Mouse (Mus musculus) kidney, postnatal 25 days (tissue): ENCODE data around the gene Ets1.

ENCODE experiments used
- DNase-seq, 2 experiments: peaks; one replicate each; pipeline ENCODE4 v3.0.0; 2021; ENCODE audit warnings: mixed read lengths in 2 of 2

Ets1 gene

GRCm38 (mm10) chr9:32666611-32667517 is 30.8 kb downstream of the Ets1 start:
- DNase-seq, result peak; percentile 57 to 67

- DNase-seq, result no peak
Observed at GRCm38 (mm10) chr9:32667518-32667908, 31.5 kb downstream of the Ets1 start.

GRCm38 (mm10) chr9:32668075-32668673 is 32.2 kb downstream of the Ets1 start:
- no peak for DNase-seq

DNA sequence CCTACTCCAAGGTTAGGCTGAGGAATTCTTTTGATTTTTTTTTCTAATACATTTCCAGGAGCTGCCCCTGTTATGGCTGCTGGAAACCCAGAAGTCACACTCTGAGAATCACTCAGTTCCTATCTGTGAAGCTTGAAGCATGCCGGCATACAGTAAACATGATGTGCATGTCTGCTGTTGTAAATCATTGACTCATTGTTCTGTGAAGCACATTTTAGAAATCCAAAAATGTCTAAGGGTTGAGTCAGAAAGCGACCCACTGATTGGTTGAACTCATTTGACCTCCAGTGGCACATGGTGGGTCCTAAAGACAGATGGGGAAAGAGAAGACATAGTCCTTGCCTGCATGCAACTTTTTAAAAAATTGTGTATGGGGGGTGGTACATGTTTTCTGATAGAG is 33.4 kb downstream of the Ets1 start:
- no peak for DNase-seq

GRCm38 (mm10) chr9:32671970-32672859 is 36.2 kb downstream of the Ets1 start:
- peak; percentile 77 to 88 for DNase-seq

GRCm38 (mm10) chr9:32673923-32674322 is 37.9 kb downstream of the Ets1 start:
- peak in 1 of 2 experiments; percentile 32 for DNase-seq

- no peak for DNase-seq
Observed at GRCm38 (mm10) chr9:32675671-32676409, 39.8 kb downstream of the Ets1 start.

- DNase-seq, result no peak
Observed at GRCm38 (mm10) chr9:32676480-32676879, 40.5 kb downstream of the Ets1 start.

DNA sequence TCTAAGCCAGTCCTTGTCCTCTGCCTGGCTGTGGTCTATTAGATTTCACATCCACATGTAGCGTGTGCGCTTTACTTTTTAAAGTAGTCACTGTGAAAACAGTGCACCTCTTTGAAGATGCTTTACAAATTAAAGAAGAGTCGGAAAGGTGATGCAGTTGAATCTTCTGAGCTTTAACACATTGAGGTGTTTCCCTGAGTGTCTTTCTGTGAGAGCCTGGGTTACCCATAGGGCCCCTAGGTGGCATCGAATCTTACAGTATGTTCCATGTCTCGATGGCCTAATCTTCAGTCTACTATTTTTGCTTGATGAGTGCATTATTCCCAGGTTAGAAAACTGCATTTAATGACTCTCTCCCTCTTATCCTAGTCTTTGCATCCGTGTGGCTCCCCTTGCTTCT is 41.6 kb downstream of the Ets1 start:
- no peak for DNase-seq

DNA sequence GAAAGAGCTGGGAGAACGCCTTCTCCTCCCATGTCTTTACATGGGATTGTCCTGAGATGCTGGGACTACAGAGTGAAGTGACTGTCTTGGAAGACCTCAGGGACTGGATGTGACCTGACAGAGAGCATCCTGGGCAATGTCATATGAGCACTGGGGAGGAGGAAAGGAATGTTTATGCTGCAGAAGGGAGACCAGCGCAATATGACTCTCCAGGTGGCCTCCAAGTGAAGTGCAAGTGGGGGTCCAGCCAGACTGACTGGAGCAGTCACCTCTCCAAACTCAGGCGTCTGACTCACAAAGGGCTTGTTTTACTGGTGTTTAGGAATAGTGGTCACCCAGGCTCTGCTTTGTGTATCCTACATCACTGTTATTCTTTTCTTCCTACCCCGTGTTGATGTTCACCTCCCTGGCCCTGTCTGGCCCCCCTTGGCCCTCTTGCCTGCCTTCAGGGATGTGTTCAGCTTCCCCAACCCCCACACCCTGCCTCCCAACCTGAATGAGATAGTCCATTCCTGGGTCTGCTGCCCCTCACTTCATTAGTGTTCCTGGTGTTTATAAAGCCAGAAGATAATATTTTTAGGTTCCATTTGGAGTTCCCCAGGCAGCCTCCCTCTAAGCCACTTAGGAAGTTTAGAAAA is 42.2 kb downstream of the Ets1 start:
- no peak for DNase-seq

- DNase-seq, result no peak
Observed at GRCm38 (mm10) chr9:32679531-32679930, 43.5 kb downstream of the Ets1 start.

- DNase-seq, result no peak
Observed at GRCm38 (mm10) chr9:32680201-32680600, 44.2 kb downstream of the Ets1 start.

DNA sequence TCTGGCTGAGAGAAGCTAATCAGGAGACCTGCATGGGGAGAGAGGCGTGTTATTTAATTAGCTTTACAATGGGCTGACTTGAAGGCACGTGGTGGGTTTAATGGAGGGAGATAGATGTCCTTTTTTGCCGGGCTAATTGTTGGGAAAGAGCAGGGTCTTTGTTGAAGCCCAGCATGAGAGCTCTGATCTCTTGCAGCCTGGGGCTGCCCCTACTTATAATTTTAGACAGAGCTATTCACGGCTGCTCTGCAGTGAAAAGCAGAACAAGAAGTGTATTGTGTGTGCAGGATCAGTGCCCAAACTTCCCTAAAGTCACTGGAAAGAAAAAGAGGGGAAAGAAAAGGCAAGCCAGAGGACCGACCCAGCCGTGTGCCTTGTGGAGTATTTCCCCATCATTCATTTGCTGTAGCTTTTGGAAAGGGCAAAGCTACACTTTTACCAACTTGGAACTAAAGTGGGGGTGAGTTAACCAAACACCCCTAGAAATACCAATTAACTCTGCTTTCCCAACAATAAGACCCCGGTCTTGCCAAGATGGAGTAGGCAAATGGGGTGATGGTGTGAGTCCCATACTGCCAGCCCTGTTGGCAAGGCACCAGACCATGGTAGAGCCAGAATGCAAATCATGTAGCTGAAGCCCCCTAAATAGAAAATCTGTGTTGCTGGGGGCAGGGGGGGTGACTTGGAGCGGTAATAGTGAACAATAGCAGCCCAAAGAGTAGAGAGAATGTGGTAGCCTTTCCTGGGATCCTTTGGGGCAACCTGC is 50.0 kb downstream of the Ets1 start:
- no peak for DNase-seq

GRCm38 (mm10) chr9:32688351-32688750 is 52.3 kb downstream of the Ets1 start:
- no peak for DNase-seq

DNA sequence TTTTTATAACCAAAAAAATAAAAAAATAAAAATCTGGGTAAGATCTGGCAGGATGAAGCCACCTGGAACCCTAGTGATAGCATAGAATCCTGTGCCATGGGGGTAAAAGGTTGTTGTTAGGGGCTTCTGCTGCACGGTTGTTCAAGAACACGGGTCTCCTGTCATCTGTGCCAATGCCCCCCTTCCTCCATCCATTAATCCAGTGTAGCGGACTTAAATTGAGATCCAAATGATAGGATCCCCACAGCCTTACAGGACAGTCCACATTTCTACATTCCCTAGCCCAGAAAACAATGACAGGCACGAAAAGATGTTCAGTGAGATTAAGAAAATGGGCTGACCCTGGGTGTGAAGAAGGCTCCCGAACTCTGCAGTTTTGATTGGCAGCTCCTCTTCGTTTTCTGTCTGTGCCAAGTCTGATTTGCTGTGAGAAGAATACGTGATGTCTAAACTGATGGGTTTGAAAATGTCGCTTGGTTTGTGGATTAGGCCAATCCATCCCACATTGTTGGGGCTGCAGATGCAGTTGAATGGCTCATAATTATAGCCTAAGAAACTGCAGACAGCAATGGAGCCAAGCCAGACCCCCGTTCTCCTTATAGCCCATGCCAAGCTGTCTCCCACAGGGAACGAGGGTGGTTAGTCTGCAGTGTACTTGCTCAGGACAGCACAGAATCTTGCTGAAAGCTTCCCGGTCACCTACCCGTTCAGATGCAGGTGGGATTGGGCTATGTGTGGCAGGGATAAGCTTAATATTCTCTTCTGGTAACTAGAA is 55.3 kb downstream of the Ets1 start:
- no peak for DNase-seq

DNA sequence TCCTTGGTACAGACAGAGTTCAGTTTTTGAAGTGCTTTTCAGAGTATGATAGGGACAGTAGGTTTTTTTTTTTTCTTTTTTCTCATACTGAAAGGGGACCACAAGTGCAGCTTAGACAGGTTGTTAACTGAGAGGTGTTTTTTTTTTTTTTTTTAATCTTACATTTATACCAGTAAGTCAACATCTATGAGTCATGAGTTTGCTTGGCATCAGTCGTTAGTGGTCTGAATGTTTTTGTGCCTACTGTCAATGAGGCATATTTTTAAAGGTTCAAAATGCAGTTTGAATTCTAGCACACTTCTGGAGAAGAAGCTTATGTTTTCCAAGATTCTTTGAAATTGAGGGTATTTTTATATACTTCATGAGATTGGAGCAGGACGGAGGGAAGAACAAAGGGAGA is 56.9 kb downstream of the Ets1 start:
- no peak for DNase-seq

DNA sequence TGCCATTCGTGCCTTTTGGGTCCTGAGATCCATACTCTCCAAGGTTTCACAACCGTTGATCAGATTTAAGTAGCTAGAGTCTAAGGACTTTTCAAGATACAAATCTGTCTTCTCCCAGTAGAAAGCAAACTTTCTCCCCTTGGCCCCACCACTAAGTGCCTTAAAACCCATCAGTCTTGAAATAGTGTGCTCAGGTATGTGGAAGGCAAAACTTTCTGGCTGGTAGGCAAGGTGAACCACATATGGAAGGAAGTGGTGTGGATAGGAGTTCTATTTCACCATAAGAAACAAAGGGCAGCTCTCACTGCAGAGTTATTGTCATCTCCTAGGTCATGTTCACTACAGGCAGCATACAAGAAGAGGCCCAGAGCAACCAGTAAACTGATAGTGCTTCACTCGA is 57.4 kb downstream of the Ets1 start:
- DNase-seq, result no peak

DNA sequence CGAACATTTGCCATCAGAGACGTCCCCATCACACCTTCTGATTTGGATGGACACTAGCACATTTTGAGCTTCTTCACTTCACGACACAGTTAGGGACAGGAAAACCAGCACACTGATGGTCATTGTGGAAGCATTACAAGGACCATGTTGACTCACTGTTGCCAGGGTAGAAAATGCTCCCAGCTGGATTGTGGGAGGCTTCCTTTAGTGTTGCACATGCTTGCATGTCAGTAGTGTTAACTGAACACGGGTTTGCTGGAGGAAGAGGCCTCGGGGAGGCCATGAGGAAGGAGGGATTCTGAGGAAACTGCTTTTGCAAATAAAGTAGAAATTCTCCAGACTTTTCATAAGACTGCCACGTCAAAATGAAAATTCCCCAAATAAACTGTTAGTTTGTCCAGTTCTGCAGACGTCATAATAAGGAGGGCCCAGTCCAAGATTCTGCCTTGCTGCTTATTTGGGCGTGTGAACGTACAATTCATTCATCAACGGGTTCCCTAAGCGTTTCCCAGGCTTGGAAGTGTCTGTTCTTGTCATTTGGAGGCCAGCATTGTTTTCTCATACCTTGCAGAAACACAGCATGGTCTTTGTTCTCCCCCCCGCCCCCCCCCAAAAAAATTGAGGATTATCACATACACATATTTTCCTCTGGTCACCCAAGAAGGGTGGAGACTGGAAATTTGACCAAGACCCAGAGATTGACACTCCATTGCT is 58.2 kb downstream of the Ets1 start:
- no peak for DNase-seq

- no peak for DNase-seq
Observed at GRCm38 (mm10) chr9:32694916-32695490, 59.0 kb downstream of the Ets1 start.
